Mouse (Mus musculus): Measurements from ENCODE around the gene Ldlrad3. TPM values are rescaled to one million over a fixed set of nuclear protein-coding genes. Genes with fewer than 3 reads are reported as not detected.

The Ldlrad3 gene
- polyA plus RNA-seq, 1 experiment from 2014 or later = 68.2 TPM

- H3K27ac ChIP-seq = peak overlapping the region; percentile 26; the same call in 1 of the 2 replicates
- peaks cover 23% of the 10 kb centered on the region for H3K4me1 ChIP-seq (replicated peaks)
- ATAC-seq (ENCODE audit: insufficient number of reproducible peaks, insufficient read depth, low FRiP score, low TSS enrichment, low read depth) = no peak
- no peak overlapping the region for H3K4me2 ChIP-seq
- 78% methylated on average over 11 of the region's 11 CpGs for WGBS
- H3K36me3 ChIP-seq = peaks cover 14% of the 10 kb centered on the region; the same call in 1 of the 2 replicates
- H3K9me3 ChIP-seq = no peaks in the 10 kb centered on the region
- H3K27me3 ChIP-seq = no peaks in the 10 kb centered on the region
- H3K9ac ChIP-seq (replicated peaks) = no peak overlapping the region
- H3K4me3 ChIP-seq (replicated peaks) = no peak overlapping the region
Measured at GRCm38 (mm10) chr2:102094773-102095172, 91.4 kb downstream of the Ldlrad3 start.

GRCm38 (mm10) chr2:102094281-102094680, 91.9 kb downstream of the Ldlrad3 start:
- Histone ChIP-seq H3K36me3 (peaks cover 9% of the 10 kb centered on the region; the same call in 1 of the 2 replicates), H3K27ac (peak overlapping the region; percentile 26; the same call in 1 of the 2 replicates), H3K4me3 (replicated peaks) (no peak overlapping the region), H3K4me2 (no peak overlapping the region), H3K4me1 (replicated peaks) (peaks cover 23% of the 10 kb centered on the region), H3K9me3 (no peaks in the 10 kb centered on the region), H3K9ac (replicated peaks) (no peak overlapping the region), H3K27me3 (no peaks in the 10 kb centered on the region)
- 58% methylated on average over 3 of the region's 3 CpGs for WGBS
- ATAC-seq (ENCODE audit: insufficient number of reproducible peaks, insufficient read depth, low FRiP score, low TSS enrichment, low read depth) = no peak

GRCm38 (mm10) chr2:102092579-102092978, 93.6 kb downstream of the Ldlrad3 start:
- ATAC-seq (ENCODE audit: insufficient number of reproducible peaks, insufficient read depth, low FRiP score, low TSS enrichment, low read depth) = no peak
- Histone ChIP-seq H3K9ac (replicated peaks) (no peak overlapping the region), H3K4me1 (replicated peaks) (peaks cover 21% of the 10 kb centered on the region), H3K4me2 (no peak overlapping the region), H3K4me3 (replicated peaks) (no peak overlapping the region), H3K27me3 (no peaks in the 10 kb centered on the region), H3K9me3 (no peaks in the 10 kb centered on the region), H3K27ac (no peak overlapping the region), H3K36me3 (peaks cover 11% of the 10 kb centered on the region; the same call in 1 of the 2 replicates)
- 87% methylated on average over 10 of the region's 10 CpGs for WGBS

DNA sequence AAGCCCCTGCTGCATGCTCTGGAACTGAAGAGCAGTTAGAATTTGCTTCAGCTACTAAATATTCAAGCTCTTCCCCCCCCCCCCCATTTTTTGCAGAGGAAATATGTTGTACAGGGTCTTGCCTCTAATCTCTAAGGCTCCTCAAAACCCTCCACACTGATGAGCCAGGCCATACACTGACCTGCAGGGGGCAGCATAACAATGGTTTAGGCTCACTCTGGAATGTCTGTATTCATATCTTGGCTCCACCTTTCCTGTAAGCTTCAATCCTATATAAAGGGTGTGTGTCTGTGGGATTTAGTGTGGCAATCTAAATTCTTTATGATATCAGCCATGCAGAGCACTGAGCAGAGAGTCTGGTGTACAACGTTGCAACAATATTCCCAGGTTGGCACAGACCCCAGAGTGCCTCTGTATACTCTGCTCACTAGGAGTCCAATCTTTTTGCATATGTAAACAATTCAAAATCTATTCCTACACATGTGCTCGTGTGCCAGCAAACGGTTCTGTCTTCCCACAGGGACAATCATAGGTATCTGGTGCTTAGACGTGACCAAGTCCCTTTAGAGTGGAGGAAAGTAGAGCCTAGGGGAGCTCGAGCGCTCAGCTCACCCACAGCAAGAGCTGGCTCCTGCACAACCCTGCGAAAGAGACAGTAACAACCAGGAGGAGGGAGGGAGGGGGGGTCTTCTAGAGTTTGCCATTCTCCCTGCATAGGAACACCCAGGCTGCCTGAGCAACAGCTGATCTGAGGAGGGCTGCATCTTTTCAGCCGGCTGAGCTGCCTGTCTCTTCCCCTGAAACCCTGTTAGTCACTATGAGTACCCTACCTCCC, 94.5 kb downstream of the Ldlrad3 start:
- Histone ChIP-seq H3K9me3 (no peaks in the 10 kb centered on the region), H3K27me3 (no peaks in the 10 kb centered on the region), H3K4me2 (no peak overlapping the region), H3K27ac (0 out of 2 replicates have a peak overlapping the region, but pooled peaks have one; percentile 37), H3K4me1 (replicated peaks) (peaks cover 23% of the 10 kb centered on the region), H3K4me3 (replicated peaks) (no peak overlapping the region), H3K36me3 (peaks cover 16% of the 10 kb centered on the region; the same call in 1 of the 2 replicates), H3K9ac (replicated peaks) (no peak overlapping the region)
- ATAC-seq (ENCODE audit: insufficient number of reproducible peaks, insufficient read depth, low FRiP score, low TSS enrichment, low read depth) = peak; percentile 68
- 69% methylated on average over 8 of the region's 8 CpGs for WGBS

GRCm38 (mm10) chr2:102087787-102088186, 98.4 kb downstream of the Ldlrad3 start:
- H3K9ac ChIP-seq (replicated peaks) = no peak overlapping the region
- H3K27me3 ChIP-seq = no peaks in the 10 kb centered on the region
- ATAC-seq (ENCODE audit: insufficient number of reproducible peaks, insufficient read depth, low FRiP score, low TSS enrichment, low read depth) = no peak
- H3K9me3 ChIP-seq = 0 out of 2 replicates have a peak, but pooled peaks cover 2% of the 10 kb centered on the region
- H3K4me1 ChIP-seq (replicated peaks) = peaks cover 24% of the 10 kb centered on the region
- H3K27ac ChIP-seq = no peak overlapping the region
- H3K36me3 ChIP-seq = peaks cover 10% of the 10 kb centered on the region; the same call in 1 of the 2 replicates
- WGBS = 93% methylated on average over 5 of the region's 5 CpGs
- no peak overlapping the region for H3K4me3 ChIP-seq (replicated peaks)
- no peak overlapping the region for H3K4me2 ChIP-seq

- Histone ChIP-seq H3K27ac (no peak overlapping the region), H3K4me1 (replicated peaks) (peaks cover 14% of the 10 kb centered on the region), H3K27me3 (no peaks in the 10 kb centered on the region), H3K4me2 (no peak overlapping the region), H3K9me3 (0 out of 2 replicates have a peak, but pooled peaks cover 7% of the 10 kb centered on the region), H3K9ac (replicated peaks) (no peak overlapping the region), H3K4me3 (replicated peaks) (no peak overlapping the region), H3K36me3 (peaks cover 15% of the 10 kb centered on the region)
- 96% methylated on average over 23 of the region's 23 CpGs for WGBS
- ATAC-seq (ENCODE audit: insufficient number of reproducible peaks, insufficient read depth, low FRiP score, low TSS enrichment, low read depth) = no peak
Measured at GRCm38 (mm10) chr2:102086583-102086982, 99.6 kb downstream of the Ldlrad3 start.

GRCm38 (mm10) chr2:102082782-102083181, 103.4 kb downstream of the Ldlrad3 start:
- 0 out of 2 replicates have a peak, but pooled peaks cover 8% of the 10 kb centered on the region for H3K4me1 ChIP-seq (replicated peaks)
- H3K27me3 ChIP-seq = no peaks in the 10 kb centered on the region
- ATAC-seq (ENCODE audit: insufficient number of reproducible peaks, insufficient read depth, low FRiP score, low TSS enrichment, low read depth) = no peak
- no peak overlapping the region for H3K4me3 ChIP-seq (replicated peaks)
- no peak overlapping the region for H3K4me2 ChIP-seq
- no peak overlapping the region for H3K9ac ChIP-seq (replicated peaks)
- H3K36me3 ChIP-seq = peaks cover 26% of the 10 kb centered on the region
- 0 out of 2 replicates have a peak, but pooled peaks cover 10% of the 10 kb centered on the region for H3K9me3 ChIP-seq
- H3K27ac ChIP-seq = no peak overlapping the region

DNA sequence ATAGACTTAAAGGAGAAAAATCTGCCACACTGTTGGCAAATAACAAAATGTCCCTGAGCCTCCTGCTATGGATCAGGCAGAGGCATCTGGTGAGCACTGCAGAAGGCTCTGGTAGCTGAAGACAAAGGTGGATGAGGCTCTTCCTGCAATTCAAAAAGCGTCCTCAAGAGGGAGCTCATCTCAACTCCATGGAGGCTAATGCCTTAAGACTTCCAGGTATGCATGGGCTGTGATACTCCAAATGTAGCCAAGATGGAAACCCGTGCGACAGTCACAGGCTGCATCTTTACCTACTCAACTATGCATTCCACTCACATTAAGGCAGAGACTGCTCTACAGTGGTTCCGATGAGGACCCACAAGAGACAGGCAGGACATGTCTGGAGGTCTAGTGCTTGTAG, 108.6 kb downstream of the Ldlrad3 start:
- H3K27ac ChIP-seq = no peak overlapping the region
- ATAC-seq (ENCODE audit: insufficient number of reproducible peaks, insufficient read depth, low FRiP score, low TSS enrichment, low read depth) = no peak
- peaks cover 41% of the 10 kb centered on the region for H3K36me3 ChIP-seq

GRCm38 (mm10) chr2:102076237-102076636, 109.9 kb downstream of the Ldlrad3 start:
- Histone ChIP-seq H3K9ac (replicated peaks) (no peak overlapping the region), H3K4me3 (replicated peaks) (no peak overlapping the region), H3K27ac (no peak overlapping the region), H3K36me3 (peaks cover 38% of the 10 kb centered on the region), H3K9me3 (no peaks in the 10 kb centered on the region), H3K4me1 (replicated peaks) (no peaks in the 10 kb centered on the region), H3K4me2 (no peak overlapping the region), H3K27me3 (no peaks in the 10 kb centered on the region)
- WGBS = 97% methylated on average over 6 of the region's 6 CpGs
- ATAC-seq (ENCODE audit: insufficient number of reproducible peaks, insufficient read depth, low FRiP score, low TSS enrichment, low read depth) = no peak

More for the DNA sequence above, 108.6 kb downstream of the Ldlrad3 start:
- Histone ChIP-seq H3K27me3 (no peaks in the 10 kb centered on the region), H3K4me2 (no peak overlapping the region), H3K4me1 (replicated peaks) (no peaks in the 10 kb centered on the region), H3K9me3 (0 out of 2 replicates have a peak, but pooled peaks cover 8% of the 10 kb centered on the region), H3K4me3 (replicated peaks) (no peak overlapping the region), H3K9ac (replicated peaks) (no peak overlapping the region)
- 45% methylated on average over 4 of the region's 4 CpGs for WGBS

- WGBS = 92% methylated on average over 6 of the region's 6 CpGs
- no peak for ATAC-seq (ENCODE audit: insufficient number of reproducible peaks, insufficient read depth, low FRiP score, low TSS enrichment, low read depth)
- H3K4me3 ChIP-seq (replicated peaks) = no peak overlapping the region
- no peaks in the 10 kb centered on the region for H3K9me3 ChIP-seq
- H3K4me2 ChIP-seq = no peak overlapping the region
- no peaks in the 10 kb centered on the region for H3K4me1 ChIP-seq (replicated peaks)
- no peak overlapping the region for H3K9ac ChIP-seq (replicated peaks)
- peaks cover 43% of the 10 kb centered on the region for H3K36me3 ChIP-seq
- H3K27me3 ChIP-seq = no peaks in the 10 kb centered on the region
- H3K27ac ChIP-seq = no peak overlapping the region
Measured at GRCm38 (mm10) chr2:102073266-102074037, 112.7 kb downstream of the Ldlrad3 start.

GRCm38 (mm10) chr2:102072859-102073258, 113.3 kb downstream of the Ldlrad3 start:
- no peaks in the 10 kb centered on the region for H3K4me1 ChIP-seq (replicated peaks)
- H3K27me3 ChIP-seq = no peaks in the 10 kb centered on the region
- 81% methylated on average over 4 of the region's 4 CpGs for WGBS
- ATAC-seq (ENCODE audit: insufficient number of reproducible peaks, insufficient read depth, low FRiP score, low TSS enrichment, low read depth) = no peak
- H3K4me2 ChIP-seq = no peak overlapping the region
- H3K36me3 ChIP-seq = peaks cover 43% of the 10 kb centered on the region
- no peak overlapping the region for H3K27ac ChIP-seq
- H3K4me3 ChIP-seq (replicated peaks) = no peak overlapping the region
- H3K9ac ChIP-seq (replicated peaks) = no peak overlapping the region
- H3K9me3 ChIP-seq = no peaks in the 10 kb centered on the region

All from limb, embryonic 12.5 days (tissue).